Mouse (Mus musculus): Measurements from ENCODE around the gene Padi3.

Padi3 gene

DNA sequence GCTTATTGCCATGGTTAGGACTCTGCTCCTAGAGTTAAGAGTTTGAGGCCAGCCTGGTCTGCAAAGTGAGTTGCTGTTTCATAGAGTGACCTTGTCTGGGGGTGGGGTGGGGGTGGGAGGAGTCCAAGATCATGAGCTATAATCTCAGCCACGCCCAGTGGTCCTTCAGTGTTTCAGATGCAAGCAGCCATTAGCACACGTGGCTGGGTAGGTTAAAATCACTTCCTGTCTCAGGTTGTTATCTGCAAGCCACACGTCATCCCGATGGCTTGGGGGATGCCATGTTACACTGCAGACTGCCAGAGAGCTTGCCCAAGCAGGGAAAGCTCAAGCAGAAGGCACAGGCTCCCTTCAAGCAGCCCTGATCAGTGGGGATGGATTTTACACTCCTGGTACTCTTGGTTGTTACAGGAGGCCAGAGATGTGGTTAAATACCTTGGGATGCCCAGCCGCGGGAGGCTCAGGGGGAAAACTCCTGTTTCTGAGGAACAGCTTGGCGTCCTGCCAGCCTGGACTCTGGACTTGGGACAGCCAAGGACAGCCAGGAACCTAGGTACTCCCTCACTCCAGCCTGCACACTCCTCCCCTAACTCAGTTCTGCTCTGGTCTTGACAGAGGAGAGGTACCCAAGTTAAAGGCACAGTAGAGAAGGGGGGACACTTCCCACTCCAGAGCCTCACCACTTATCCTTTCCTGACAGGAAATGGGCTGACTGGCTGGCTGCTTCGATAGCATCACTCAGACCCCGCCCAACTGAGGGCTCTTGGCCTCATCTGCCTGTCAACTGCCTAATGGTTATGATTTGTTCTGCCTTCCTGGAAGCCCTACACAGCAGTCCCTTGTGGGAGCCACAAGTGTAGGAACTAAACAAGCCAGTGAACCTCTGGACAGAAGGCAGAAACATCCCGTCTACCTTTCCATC is 5.8 kb upstream of the Padi3 start:
- DNase-seq (ENCODE audit: low spot score in 2 of 2) = no peak

DNA sequence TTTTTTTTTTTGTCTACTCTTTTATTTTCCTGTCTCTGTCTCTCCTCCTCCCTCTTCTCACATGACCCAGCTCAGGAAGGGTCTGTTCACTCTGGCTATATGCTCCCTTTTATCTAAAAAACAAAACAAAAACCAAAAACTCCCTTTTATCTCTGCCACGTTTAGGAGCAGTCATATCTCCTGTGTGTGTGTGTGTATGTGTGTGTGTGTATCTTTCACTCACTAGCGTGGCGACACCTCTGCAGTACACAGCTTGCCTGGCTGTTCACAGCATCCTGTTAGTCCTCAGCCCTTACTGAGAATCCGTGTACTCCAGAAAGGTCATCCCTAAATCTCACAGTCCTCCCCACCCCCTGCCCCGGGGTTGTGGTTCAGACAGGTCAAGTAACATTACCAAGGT is 5.0 kb upstream of the Padi3 start:
- DNase-seq (ENCODE audit: low spot score in 2 of 2) = no peak

DNA sequence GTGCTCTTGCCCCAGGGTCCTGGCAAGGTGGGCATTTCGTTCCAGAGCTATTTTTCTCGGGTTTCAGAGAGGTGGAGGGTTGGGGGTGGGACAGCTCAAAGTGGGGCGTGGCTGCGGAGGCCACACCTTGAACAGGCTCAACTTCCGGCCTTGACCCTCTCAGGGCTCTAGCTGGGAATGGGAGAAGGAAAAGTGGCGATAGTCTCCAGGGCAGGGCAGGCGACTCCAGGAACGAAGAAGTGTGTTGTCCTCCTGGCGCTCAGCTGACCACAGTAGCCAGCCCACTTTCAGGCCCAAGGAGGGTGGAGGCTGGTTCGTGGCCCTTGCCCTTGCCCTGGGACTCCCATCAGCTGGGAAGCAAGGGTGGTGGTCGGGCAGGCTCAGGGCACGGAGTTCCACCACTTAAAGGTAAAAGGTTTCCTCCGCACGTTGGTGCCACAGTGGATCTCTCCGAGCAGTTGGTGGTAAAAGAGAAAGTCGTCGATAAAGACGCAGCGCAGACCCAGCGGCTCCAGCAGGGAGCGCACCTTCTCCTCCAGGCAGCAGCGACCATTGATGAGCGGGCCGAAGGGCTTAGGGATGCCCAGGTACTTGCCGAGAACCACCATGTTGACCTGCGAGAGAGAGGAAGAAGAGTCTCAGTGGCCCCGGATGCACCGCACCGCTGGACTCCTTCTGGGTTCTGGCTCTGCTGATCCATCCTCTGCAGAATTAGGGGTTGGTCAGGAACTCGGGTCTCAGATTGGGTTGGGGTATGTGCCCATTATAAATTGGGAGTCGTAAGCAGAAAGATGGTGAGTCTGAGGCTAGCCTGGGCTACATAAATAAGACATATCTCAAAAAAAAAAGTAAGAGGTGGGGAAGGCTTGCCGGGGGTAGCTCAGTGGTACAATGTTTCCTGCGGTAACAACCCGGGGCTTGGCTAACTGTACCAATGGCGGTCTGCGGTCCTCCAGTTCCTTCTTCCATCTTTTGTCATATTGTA is 4.1 kb upstream of the Padi3 start:
- DNase-seq (ENCODE audit: low spot score in 2 of 2) = no peak

DNA sequence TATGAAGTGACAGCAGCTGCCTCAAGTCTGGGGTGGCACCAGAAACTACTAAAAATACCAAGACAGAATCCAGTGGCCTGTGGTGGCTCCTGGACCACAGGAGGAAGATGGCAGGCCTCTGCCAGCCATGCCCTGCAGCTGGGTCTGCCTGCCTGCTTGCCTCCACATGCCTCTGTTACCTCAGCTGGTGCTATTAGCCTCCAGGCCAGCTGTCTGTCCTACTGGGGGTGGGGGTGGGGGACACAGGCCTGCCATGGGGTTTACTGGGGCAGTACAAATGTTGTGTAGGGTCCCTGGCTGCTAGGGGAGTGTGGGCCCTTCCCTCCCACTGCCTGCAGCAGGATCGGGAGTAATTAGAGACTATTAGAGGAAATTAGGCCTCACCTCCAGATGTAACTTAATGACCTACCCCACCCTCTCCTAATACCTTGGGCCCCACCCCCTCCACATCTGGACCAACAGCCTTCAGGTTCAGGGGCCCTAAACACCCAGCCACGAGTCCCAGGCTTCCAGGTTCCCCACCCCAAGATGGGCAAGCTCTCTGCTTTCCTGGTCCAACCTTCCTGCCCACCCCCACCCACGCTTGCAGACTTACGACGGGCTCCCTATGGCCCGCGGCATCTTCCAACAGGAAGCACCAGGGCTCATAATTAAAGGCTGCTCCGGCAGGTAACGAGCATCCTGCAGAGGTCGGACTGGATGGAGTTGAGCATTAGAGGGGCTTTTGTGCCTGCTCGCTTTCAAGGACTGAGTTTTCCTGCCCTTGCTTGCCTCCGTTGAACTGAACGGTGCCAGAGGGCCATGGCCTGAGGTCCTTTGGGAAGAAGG is 3.1 kb upstream of the Padi3 start:
- DNase-seq (ENCODE audit: low spot score in 2 of 2) = no peak

DNA sequence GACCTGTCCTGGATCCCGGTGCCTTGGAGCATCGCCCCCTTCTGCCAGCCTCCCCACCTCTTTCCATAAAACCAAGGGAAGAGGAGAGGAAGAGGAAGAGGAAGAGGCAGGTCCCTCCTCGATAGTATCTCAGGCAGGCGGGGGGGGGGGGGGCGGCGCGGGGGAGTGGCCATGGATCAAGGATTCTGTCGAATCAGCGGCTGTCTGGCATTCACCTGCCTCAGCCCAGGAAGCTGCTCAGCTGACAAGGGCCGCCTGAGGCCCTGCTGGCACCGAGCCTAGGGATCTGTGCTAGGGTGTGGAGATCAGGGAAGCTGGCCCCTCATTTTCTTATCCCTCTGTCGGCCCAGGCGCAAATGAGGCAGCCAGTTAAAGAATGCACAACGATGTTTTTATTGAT is 2.2 kb upstream of the Padi3 start:
- DNase-seq (ENCODE audit: low spot score in 2 of 2) = no peak

DNA sequence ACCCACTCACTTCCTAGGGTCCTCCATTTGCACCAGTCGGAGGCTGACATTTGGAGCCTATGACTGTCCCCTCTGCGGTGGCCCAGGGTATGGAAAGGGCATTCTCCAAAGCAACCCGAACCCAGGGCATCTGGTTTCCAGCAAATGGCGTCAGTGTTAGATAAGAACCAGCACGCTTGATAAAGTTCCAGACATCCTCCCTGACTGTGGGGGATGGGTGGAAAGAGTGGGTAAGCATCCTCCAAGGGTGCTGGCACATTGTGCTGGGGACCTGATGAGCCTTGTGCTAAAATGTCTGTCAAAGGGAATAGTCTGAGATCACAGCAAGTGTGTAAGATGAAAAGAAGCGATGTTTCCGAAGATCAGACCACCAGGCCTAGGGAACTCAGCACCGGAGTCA is 1.7 kb upstream of the Padi3 start:
- DNase-seq (ENCODE audit: low spot score in 2 of 2) = no peak

DNA sequence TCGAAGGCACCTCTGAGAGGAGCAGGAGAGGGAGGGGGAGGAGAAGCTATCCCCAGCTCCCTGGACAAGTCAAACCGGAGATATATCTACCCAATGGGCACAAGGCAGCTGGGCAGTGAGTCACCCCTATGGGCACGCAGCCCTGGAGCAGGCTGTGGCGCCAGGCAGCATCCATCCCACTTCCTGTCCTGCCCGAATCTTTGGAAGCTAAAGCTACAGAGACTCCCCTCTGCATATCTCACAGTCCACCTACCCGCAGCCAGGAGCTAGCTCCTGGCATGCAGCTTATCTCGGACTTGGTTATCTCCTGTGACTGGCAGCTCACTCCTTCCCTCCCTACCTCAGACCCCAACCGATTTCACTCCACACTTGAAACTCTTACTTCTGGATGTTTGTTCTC is 1.3 kb downstream of the Padi3 start:
- DNase-seq (ENCODE audit: low spot score in 2 of 2) = no peak

DNA sequence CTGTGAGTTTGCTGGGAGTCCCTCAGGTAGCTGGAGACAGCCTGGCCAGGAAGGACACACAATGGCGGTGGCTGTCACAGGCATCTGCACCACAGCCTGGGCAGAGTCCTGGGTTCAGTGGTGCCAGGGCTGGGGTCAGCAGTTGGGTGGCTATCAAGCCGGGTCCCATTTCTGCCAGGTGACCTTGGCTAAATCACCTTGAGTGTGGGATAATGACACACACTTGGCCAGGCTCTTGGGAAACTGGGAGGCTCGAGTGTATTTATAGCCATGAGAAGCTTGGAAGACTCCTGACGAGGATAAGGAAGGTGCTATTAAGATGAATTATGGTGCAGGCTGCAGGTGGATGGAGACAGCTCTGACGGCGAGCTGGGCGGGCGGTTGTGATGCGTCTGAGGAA is 5.8 kb downstream of the Padi3 start:
- DNase-seq (ENCODE audit: low spot score in 2 of 2) = no peak

DNA sequence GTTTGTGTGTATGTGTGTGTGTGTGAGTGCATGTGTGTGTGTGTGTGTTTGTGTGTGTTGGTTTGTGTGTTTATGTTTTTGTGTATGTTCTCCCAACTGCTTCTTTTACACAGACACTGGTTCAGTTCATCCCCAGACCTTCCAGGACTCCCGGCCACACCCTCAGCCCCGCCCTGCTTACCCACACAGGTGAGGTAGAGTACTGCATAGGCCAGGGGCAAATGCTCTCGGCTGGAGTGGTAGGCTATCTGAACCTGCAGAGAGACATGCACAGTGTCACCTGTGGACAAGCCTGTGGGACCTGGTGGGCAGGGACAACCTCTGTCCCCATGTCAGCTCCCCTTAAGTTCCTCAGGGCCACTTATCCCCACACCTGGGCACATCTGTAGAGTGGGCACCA is 9.1 kb downstream of the Padi3 start:
- no peak for DNase-seq (ENCODE audit: low spot score in 2 of 2)

DNA sequence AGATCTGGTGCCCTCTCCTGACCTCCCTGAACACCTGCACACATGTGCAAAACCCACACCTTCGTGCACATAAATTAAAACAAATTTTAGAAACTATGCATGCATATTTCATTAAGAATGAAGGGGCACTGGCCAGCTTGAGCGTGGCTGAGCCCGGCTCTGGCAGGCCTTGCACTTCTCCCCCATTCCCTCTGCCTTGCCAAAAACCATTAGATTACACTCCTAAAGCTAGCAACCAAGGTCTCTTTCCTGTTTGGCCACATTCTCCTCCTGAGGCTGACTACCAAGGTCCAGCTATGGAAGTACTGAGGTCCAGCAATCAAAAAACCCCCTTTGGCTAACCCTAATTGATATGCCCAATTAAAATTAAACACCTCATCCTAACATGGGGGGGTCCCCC is 13.7 kb downstream of the Padi3 start:
- no peak for DNase-seq (ENCODE audit: low spot score in 2 of 2)

DNA sequence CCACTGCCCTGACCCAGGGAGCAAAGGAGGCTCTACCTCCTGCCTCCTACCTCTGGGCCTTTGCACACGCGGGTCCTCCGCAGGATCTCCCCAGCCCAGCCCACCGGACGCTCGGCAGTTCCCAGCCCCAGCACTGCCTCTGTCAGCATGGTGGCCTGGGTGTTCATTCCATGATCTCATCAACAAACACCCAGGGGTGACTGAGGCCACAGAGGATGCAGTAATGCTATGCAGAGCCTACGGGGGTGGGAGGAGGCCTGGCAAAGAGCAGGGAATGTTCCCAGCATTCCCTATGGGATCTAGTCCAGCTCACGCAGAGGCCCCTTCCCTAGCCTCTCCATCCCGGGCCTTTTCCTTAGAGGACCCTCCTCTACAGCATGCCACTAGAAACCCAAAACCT is 15.8 kb downstream of the Padi3 start:
- DNase-seq (ENCODE audit: low spot score in 2 of 2) = no peak

DNA sequence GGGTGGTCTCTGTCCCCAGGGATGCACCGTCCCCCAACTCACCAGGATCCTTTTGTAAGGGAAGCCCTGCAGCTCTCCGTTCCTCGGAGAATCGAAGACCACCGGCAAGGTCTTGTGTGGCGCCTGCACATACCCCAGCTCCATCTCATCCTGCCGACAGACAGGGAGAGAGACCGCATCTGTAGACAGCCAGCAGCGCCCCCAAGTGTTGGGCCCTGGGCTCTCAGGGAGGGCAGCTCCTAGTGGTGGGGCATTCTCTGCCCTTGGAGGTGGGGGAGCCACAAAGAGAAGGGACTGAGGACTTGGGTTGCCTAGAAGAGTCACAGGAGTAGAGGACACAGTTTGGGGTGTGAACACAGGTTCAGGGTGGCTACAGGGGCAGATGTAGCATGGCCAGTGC is 16.7 kb downstream of the Padi3 start:
- no peak for DNase-seq (ENCODE audit: low spot score in 2 of 2)

DNA sequence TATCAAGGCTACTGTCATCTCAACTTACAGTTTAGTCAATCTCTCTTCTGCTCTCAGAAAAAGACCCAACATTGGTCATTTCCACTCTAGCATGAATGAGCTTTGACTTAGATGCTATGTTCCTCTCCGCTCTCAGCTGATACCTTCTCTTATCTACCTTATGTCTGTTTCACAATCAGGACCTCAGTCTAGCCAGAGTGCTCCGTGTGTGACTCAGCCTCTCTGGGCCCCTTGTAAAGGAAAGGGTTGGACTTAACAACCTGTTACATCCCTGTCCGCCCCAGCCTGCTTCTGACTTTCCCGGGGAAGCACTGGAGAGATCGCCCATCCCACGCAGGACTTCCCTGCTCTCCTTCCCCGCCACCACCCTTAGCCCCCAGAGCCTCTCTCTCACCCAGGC is 17.9 kb downstream of the Padi3 start:
- DNase-seq (ENCODE audit: low spot score in 2 of 2) = no peak

DNA sequence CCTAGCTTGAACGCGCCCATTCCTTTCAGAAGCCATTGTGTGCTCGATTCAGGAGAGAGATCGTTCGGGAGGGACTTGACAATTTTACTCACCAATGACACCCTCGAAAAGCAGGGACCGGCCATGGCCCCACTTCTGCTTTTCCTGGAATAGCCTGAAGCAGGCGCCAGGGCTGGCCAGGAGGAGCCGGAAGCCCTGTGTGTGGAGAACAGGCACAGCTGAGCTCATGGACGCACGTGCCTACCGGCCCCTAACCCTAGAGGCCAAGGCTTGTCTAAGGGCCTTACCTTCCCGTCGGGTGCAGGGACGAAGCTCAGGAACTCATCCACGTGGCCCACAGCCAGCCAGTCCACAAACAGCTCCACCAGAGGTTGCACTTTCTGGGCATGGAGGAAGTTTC is 19.4 kb downstream of the Padi3 start:
- no peak for DNase-seq (ENCODE audit: low spot score in 2 of 2)

DNA sequence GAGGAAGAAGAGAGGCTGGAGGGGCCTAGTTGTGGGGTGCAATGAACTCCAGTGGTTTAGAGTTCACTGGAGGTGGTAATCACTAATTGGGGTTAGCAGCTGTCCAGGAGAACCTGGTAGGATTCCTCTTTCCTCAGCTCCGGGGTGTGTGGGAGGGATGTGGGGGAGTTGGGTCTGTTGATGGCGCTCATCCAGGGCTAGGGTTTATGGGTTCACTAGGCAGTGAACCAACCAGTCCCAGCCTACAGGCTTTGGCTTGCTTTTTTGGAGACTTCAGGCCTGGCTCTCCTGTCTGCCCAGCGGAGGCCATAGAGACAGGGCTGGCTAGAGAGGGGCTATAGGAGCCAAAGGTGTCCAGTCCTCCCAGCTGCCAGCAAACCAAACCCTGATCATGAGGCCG is 20.5 kb downstream of the Padi3 start:
- no peak for DNase-seq (ENCODE audit: low spot score in 2 of 2)

DNA sequence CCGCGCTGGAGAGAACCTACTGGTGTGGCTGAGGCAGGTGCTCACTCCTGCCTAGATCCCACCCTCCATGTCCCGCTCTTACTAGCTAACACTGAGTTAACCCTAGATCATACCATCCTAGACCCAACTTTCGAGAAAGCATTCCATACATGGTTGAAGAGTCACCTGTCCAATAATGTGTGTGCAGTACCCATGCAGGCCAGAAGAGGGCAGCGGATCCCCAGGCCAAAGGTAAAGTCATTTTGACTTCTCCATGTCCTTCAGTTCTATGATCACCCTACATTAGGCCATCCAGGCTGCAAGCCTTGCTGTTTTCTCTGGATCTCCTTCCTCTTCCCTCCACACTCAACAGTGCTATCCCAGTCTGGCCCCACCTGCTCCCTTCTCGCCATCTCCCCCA is 21.5 kb downstream of the Padi3 start:
- no peak for DNase-seq (ENCODE audit: low spot score in 2 of 2)

DNA sequence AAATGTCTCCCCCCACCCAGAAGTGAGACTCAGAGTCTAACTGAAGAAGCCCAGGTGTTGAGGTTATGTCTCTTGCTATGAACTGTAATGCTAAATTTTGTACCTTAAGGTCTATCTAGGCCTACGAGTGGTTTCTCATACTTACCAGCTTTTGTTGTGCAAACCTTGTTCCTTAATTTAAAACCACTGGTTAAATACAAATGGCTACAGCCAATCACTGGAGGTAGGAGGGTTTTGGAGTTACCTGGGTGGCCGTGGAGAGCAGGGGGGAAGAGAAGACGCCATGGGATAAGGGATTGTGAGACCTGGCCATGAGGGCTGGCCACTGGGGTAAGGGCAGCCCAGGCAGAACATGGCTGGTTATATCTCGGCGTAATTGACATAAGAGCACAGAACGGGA is 22.2 kb downstream of the Padi3 start:
- DNase-seq (ENCODE audit: low spot score in 2 of 2) = no peak

DNA sequence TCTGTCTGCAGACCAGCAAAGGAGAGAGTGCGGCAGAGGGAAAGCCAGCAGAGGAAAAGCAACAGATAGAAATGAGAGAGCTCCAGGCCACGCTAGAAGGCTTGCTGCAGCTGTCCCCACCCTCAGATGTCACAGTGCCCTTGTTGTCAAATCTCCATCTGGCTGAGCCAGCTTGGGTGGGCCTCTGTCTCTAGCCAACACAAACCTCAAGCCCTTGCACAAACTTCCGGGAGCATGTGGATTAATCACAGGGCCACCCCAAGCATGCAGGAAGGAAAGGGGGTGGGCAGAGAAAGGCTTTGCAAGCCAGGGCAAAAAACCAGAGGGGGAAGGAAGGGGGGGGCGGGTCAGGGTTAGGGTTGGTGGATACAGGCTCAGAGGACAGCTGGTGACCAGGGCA is 23.0 kb downstream of the Padi3 start:
- no peak for DNase-seq (ENCODE audit: low spot score in 2 of 2)

DNA sequence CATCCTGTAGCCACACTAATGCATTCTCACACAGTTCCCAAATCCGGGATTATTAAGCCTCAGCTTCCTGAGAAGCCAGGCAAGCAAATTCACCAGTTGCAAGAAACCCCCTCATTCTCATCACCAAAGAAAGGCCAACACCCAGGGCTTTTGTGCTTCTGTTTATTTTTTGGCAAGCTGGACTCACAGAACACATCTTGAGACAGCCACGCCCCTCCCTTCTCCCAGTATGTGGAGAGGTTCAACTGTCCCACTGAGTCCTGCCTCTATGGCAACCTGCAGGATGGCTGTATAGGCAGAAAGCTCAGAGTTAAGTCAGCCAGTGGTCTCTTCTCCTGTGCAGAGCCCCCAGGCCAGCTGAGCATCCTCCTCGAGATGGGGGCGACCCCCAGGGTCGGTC is 25.2 kb downstream of the Padi3 start:
- DNase-seq (ENCODE audit: low spot score in 2 of 2) = no peak

DNA sequence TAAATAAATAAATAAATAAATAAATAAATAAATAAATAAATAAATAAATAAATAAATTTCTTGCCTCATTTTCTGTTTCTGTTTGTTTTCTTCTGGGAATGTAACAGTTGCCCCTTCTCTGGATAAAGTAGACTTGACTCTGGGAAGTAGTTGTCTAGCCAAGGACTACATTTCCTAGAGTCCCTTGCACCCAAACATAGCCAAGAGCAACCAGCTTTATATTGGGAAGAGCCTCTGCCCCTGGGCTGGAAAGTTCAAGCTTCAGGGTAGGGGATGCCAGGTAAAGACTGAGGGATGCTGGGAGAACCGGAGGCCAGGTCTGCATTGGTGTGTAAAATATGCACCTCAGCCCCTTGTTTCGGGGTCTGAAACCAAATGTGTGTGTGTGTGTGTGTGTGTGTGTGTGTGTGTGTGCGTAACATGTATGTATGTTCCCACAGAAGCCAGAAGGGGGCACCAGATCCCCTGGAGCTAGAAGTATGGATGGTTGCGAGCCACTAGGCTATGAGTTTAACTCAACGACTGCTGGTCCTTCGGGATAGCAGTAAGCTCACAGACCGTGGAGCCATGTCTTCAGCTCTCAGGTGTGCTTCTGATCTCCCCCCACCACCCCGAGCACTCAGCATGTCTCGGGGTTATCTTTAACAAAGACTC is 26.0 kb downstream of the Padi3 start:
- no peak for DNase-seq (ENCODE audit: low spot score in 2 of 2)

DNA sequence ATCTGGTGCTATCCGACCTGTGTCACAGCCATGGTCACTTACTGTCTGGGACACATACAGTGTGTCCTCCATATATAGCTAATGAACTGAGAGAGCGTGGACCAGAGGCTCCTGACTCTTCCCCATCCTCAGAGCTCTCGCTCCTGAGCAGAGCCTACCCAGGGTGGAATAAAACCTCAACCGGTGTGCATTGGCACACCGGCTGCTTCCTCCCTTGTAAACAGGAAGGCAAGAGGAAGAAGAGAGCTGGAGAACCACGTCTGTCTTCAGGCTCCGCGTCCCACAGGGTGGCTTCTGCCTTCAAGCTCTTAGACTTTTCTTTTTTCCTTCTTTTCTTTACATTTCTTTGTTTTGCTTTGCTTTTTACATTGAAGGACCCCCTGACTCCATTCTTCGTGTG is 27.6 kb downstream of the Padi3 start:
- no peak for DNase-seq (ENCODE audit: low spot score in 2 of 2)
